Mouse (Mus musculus) erythroblast, embryonic 14.5 days (primary cell): ENCODE data around the gene Ppfia1. TPM values are rescaled to one million over a fixed set of nuclear protein-coding genes. Genes with fewer than 3 reads are reported as not detected.

Source experiments
- H3K27me3 ChIP-seq: 2 replicates; pipeline ENCODE4 v1.6.1; 2012; ENCODE audit warnings: inconsistent platforms; ENCODE audit not compliant: control insufficient read depth
- H3K36me3 ChIP-seq: 2 replicates; pipeline ENCODE4 v1.6.1; 2012; ENCODE audit warnings: mild to moderate bottlenecking, inconsistent platforms; ENCODE audit not compliant: control insufficient read depth
- H3K4me1 ChIP-seq: 2 replicates; pipeline ENCODE4 v1.6.1; 2012; ENCODE audit warnings: inconsistent platforms; ENCODE audit not compliant: control insufficient read depth
- H3K4me3 ChIP-seq: replicated peaks from 2 replicates; pipeline ENCODE3; 2012; ENCODE audit warnings: moderate library complexity, mild to moderate bottlenecking, inconsistent platforms
- H3K9me3 ChIP-seq: 2 replicates; pipeline ENCODE4 v1.6.1; 2012; ENCODE audit warnings: low read length, inconsistent platforms, mixed read lengths; ENCODE audit not compliant: control insufficient read depth
- GATA1 ChIP-seq: IDR thresholded peaks from 2 replicates; pipeline ENCODE4 v1.6.1; 2012; ENCODE audit warnings: low read length, inconsistent platforms, mixed read lengths
- TAL1 ChIP-seq: IDR thresholded peaks from 3 replicates; pipeline ENCODE4 v1.6.1; 2012; ENCODE audit warnings: low read length, inconsistent platforms, mixed read lengths
- polyA plus RNA-seq: library from polyadenylated mRNA; stranded (reverse); fragments of >175 nt; gene quantifications from 2 replicates; pipeline ENCODE4 v1.2.3, GENCODE M21; 2012

Gene Ppfia1
- polyA plus RNA-seq, 1 experiment = 6.1 TPM

DNA sequence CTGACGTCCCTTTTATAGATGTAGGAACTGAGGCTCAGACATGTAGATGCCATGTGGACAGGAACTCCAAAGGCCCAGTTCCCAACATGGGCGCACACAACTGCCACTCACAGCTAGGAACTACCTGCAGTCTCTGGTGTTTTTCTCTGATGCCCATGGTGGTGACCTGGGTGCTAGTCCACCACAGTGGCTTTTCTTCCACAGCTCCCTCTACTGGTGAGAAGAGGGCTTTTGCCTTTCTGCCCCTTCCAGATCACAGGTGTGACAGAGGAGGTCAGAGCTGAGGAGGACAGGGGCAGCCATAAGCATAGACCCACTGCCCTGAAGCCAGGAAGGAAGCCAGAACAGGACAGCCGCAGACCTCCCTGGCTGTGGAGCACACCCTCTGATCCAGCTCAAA is 126.1 kb downstream of the Ppfia1 start:
- Histone ChIP-seq H3K36me3 (no peaks in the 10 kb centered on the region), H3K4me3 (no peak overlapping the region), H3K4me1 (no peaks in the 10 kb centered on the region), H3K9me3 (no peaks in the 10 kb centered on the region), H3K27me3 (no peaks in the 10 kb centered on the region; the same call in 1 of the 2 replicates)
- TF ChIP-seq TAL1 (no peak), GATA1 (no peak)

Other genes starting within 250 kb of the Ppfia1 start
- 4.9 and 11.7 TPM in 2 replicates for gene Cttn, start 82.7 kb downstream of the Ppfia1 start, polyA plus RNA-seq
- gene Fadd, start 28.7 kb upstream of the Ppfia1 start, polyA plus RNA-seq = 0.16 and 0.23 TPM in 2 replicates
- gene Ano1, start 198.2 kb upstream of the Ppfia1 start, polyA plus RNA-seq = 0.08 and 0.10 TPM in 2 replicates